Mouse (Mus musculus): Measurements from ENCODE around the gene Tmem229b. TPM values are rescaled to one million over a fixed set of nuclear protein-coding genes. Genes with fewer than 3 reads are reported as not detected.

Tmem229b gene
- total RNA-seq, 2 experiments from 2014 or later: 105 to 109 TPM

- intact Hi-C loops (cut with DNase I): no loop called here
Measured at GRCm38 (mm10) chr12:79016109-79016508, 8.7 kb upstream of the Tmem229b start.

DNA sequence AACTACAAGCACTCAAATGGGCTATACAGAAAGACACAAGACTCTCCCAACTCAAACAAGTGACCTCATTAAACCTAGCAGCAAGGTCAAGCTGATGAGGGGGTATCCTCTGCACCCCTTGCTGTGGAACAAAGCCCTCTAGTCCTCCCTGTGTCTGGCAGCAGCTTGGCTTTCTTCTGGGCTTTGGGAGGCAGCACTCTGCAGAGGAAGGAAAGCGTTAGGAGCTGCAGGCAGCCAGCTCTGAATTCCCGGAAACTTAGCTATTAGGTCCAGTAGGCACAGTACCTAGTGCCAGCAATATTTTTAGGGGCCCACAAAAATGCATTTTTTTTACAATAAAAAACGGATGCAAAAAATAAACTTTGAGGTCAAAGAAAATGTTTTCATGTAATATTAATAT is 3.1 kb upstream of the Tmem229b start:
- intact Hi-C loops (cut with DNase I): no loop called here
- DNase-seq (ENCODE audit: extremely low spot score in 1 of 2, low spot score in 2 of 2): no peak

More at GRCm38 (mm10) chr12:79016109-79016508, 8.7 kb upstream of the Tmem229b start:
- DNase-seq (ENCODE audit: extremely low spot score in 1 of 2, low spot score in 2 of 2): no peak

GRCm38 (mm10) chr12:79006478-79007125 is 825 bp downstream of the Tmem229b start:
- DNase-seq (ENCODE audit: extremely low spot score in 1 of 2, low spot score in 2 of 2): peak; percentile 52 to 79
- intact Hi-C loops (cut with DNase I): loop anchor here (2.0 kb wide), 1 partner anchor 88 kb away; no protein-coding TSS in a partner anchor

DNA sequence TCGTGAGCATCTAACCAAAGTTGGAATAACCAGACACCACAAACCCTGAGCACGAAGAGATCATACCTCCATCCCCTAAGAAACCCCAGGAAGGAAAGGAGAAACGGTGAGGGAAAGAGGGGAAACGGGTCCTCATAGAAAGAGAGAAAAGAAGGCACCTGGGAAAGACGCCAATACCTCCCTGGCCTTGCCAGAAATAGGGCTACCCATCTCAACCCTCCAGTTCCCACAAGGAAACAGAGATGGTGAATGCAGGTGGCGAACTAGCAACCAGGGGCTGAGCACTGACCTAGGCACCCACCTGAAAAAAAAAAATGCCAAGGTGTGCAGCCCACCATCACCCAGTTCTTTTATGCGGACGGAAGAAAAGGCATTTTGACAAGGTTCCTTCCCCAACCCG is 1.4 kb downstream of the Tmem229b start:
- no peak for DNase-seq (ENCODE audit: extremely low spot score in 1 of 2, low spot score in 2 of 2)
- intact Hi-C loops (cut with DNase I): loop anchor here (2.0 kb wide), 1 partner anchor 87 kb away; no protein-coding TSS in a partner anchor

- intact Hi-C loops (cut with DNase I): no loop called here
Measured at GRCm38 (mm10) chr12:79005456-79005855, 2.0 kb downstream of the Tmem229b start.

DNA sequence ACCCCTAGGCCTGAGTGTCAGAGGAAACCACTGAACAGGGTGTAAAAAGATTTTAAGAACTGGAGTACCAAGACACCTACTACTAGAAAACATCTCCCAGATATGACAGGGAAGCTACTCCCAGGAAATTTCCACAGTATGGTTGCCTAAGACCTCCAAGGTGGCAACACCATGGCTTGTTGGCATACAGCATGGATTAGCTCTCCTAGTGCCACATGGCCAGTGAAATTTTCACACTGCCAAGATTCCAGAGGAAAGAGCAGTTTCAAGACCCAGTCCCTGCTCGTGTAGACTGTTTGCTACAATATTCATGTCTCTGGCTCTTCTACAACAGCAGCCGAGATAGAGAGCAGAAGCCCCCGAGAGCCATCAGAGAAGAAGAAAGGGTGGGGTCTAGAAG is 4.4 kb downstream of the Tmem229b start:
- no peak for DNase-seq (ENCODE audit: extremely low spot score in 1 of 2, low spot score in 2 of 2)
- intact Hi-C loops (cut with DNase I): no loop called here

More at GRCm38 (mm10) chr12:79005456-79005855, 2.0 kb downstream of the Tmem229b start:
- DNase-seq (ENCODE audit: extremely low spot score in 1 of 2, low spot score in 2 of 2): no peak

DNA sequence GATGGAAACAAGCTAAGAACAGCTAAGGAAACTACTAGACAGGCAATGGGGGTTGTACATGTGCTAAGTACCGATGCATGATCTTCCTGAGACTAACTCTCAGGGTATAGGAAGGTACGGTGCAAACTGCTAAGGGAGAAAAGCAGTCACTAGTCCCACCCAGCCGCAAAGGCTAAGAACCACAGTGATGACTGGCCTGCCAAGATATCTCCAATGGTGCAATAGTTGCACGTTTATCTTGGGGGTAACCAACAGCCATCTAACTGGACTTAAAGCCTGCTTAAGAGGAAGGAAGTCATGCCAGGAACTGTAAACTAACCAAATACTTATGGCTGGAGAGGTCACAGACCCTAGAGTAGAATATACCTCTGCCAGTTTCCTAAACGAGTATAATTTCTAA is 5.0 kb downstream of the Tmem229b start:
- DNase-seq (ENCODE audit: extremely low spot score in 1 of 2, low spot score in 2 of 2): no peak
- intact Hi-C loops (cut with DNase I): no loop called here

DNA sequence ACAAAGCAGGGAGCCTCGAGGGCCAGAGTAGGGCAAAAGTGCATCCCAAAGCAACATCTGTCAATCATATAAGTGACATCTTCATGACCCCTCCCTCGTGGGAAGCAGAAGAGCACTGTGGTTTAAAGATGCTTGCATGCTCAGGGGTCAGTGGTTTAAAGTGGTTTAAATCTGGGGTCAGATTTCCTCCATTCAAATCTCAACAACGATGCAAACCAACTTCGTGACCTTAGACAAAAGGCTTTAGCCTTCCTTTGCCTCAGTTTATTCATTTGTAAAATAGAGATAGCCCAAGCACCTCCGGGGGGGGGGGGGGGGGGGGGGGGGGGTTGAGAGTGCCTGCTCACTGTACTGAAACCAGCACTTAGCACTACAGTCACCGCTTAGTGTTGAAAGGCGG is 10.7 kb downstream of the Tmem229b start:
- DNase-seq (ENCODE audit: extremely low spot score in 1 of 2, low spot score in 2 of 2): no peak
- intact Hi-C loops (cut with DNase I): no loop called here

GRCm38 (mm10) chr12:78996271-78996670 is 11.2 kb downstream of the Tmem229b start:
- intact Hi-C loops (cut with DNase I): no loop called here
- no peak for DNase-seq (ENCODE audit: extremely low spot score in 1 of 2, low spot score in 2 of 2)

DNA sequence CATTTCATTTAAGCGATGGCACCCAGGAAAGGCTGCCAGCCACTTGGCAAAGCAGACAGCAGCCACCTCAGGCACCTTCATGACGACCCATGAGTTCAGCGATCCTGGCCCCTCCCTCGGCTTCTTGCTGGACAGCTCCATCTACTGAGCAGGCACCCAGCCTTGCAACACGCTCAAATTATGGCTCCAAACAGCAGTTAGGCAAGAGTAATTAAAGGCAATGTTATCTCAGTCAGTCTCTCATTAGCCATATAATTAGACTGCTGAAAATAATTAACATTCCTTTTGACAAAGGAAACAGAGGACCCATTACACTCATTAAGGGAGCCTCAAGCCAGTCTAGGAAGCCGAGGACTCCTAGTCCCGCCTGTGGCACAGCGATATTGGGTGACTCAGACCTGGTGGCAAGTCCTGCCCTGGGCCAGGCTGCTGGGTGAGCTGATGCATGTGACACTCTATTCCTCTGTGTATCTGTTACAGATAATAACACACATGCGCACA is 19.8 kb downstream of the Tmem229b start:
- intact Hi-C loops (cut with DNase I): no loop called here
- no peak for DNase-seq (ENCODE audit: extremely low spot score in 1 of 2, low spot score in 2 of 2)

- peak; percentile 42 to 68 for DNase-seq (ENCODE audit: extremely low spot score in 1 of 2, low spot score in 2 of 2)
- intact Hi-C loops (cut with DNase I): no loop called here
Measured at GRCm38 (mm10) chr12:78984035-78984432, 23.4 kb downstream of the Tmem229b start.

GRCm38 (mm10) chr12:78983296-78984034 is 24.0 kb downstream of the Tmem229b start:
- no peak for DNase-seq (ENCODE audit: extremely low spot score in 1 of 2, low spot score in 2 of 2)
- intact Hi-C loops (cut with DNase I): no loop called here

- DNase-seq (ENCODE audit: extremely low spot score in 1 of 2, low spot score in 2 of 2): no peak
- intact Hi-C loops (cut with DNase I): no loop called here
Measured at GRCm38 (mm10) chr12:78981938-78982825, 25.2 kb downstream of the Tmem229b start.

DNA sequence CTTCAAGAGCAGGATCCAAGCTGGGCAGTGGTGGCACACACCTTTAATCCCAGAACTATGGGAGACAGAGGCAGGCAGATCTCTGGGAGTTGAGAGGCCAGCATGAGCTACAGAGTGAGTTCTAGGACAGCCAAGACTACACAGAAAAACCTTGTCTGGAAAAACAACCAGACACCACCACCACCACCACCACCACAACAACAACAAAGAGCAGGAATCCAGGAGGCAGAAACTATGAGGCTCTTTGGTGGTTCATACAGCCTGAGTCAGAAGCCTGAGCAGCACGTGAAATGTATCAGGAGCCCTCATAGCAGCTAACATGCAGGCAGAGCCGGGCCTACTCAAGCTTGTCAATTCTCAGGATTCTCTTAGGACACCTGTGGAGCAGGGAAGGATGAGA is 26.3 kb downstream of the Tmem229b start:
- intact Hi-C loops (cut with DNase I): no loop called here
- no peak for DNase-seq (ENCODE audit: extremely low spot score in 1 of 2, low spot score in 2 of 2)

- no peak for DNase-seq (ENCODE audit: extremely low spot score in 1 of 2, low spot score in 2 of 2)
- intact Hi-C loops (cut with DNase I): no loop called here
Measured at GRCm38 (mm10) chr12:78980683-78981091, 26.7 kb downstream of the Tmem229b start.

- no peak for DNase-seq (ENCODE audit: extremely low spot score in 1 of 2, low spot score in 2 of 2)
Measured at GRCm38 (mm10) chr12:78977552-78977951, 29.9 kb downstream of the Tmem229b start.

DNA sequence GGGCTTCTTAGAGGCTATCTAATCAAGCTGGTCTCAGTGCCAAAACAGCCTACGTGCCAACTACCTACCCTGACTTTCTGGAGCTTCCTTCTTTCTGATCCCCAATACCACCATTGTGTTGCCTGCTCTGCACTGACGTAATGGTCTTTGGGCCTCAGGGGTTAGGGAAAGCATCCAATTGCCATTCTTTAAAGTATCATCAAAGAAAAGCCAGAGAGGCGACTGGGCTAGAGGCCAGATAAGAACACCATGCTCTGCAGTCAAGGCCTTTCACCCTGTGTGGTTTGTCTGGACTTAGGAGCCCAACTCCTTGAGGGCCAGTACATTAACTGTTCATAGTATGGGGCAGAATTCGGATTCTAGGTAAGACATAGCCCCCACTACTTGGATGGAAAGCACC is 30.3 kb downstream of the Tmem229b start:
- intact Hi-C loops (cut with DNase I): no loop called here
- no peak for DNase-seq (ENCODE audit: extremely low spot score in 1 of 2, low spot score in 2 of 2)

More at GRCm38 (mm10) chr12:78977552-78977951, 29.9 kb downstream of the Tmem229b start:
- intact Hi-C loops (cut with DNase I): no loop called here

DNA sequence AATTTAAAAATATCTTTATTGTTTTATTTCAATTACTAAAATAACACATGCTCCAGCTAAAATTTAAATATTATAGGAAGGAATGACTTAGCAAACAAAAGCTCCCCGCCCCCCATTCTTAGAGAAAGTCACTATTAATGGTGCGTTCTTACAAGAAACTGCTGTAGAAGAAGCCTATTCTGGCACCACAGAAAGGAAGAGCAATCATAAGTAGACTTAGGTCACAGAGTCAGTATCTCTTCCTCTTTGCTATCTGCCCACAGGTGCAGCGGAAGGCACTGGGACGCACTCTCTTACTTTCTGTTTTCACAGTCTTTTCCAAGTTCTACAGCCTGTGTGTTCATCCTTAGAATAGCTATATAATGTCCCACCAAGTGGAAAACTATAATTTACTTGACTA is 31.6 kb downstream of the Tmem229b start:
- DNase-seq (ENCODE audit: extremely low spot score in 1 of 2, low spot score in 2 of 2): no peak
- intact Hi-C loops (cut with DNase I): no loop called here

- intact Hi-C loops (cut with DNase I): no loop called here
- DNase-seq (ENCODE audit: extremely low spot score in 1 of 2, low spot score in 2 of 2): no peak
Measured at GRCm38 (mm10) chr12:78974767-78975166, 32.7 kb downstream of the Tmem229b start.
